Mouse (Mus musculus) NIH3T3 (cell line): ENCODE data around the gene Pparg.

Experiments used
- DNase-seq: peaks from one replicate; pipeline ENCODE4 v3.0.0-alpha.2; 2012; ENCODE audit warnings: low read depth

The Pparg gene

GRCm38 (mm10) chr6:115360776-115361605 is at the start of gene Pparg:
TSS of gene Pparg (plus strand) at chr6:115360951.
- DNase-seq: no peak

- no peak for DNase-seq
Observed at GRCm38 (mm10) chr6:115312780-115313179, 48.0 kb upstream of the Pparg start.

- peak; percentile 81 for DNase-seq
Observed at GRCm38 (mm10) chr6:115313235-115313738, 47.5 kb upstream of the Pparg start.

GRCm38 (mm10) chr6:115313910-115314309 is 46.8 kb upstream of the Pparg start:
- no peak for DNase-seq

GRCm38 (mm10) chr6:115315770-115316169 is 45.0 kb upstream of the Pparg start:
- DNase-seq: no peak

GRCm38 (mm10) chr6:115316811-115317221 is 43.9 kb upstream of the Pparg start:
- peak; percentile 80 for DNase-seq

- peak; percentile 48 for DNase-seq
Observed at GRCm38 (mm10) chr6:115318811-115319210, 41.9 kb upstream of the Pparg start.

- no peak for DNase-seq
Observed at GRCm38 (mm10) chr6:115319686-115320085, 41.1 kb upstream of the Pparg start.

- no peak for DNase-seq
Observed at GRCm38 (mm10) chr6:115320927-115321714, 39.6 kb upstream of the Pparg start.

GRCm38 (mm10) chr6:115321883-115322351 is 38.8 kb upstream of the Pparg start:
- DNase-seq: peak; percentile 33

- DNase-seq: peak; percentile 67
Observed at GRCm38 (mm10) chr6:115322956-115323355, 37.8 kb upstream of the Pparg start.

GRCm38 (mm10) chr6:115330964-115331363 is 29.8 kb upstream of the Pparg start:
- DNase-seq: no peak

- DNase-seq: peak; percentile 82
Observed at GRCm38 (mm10) chr6:115333099-115333694, 27.6 kb upstream of the Pparg start.

- no peak for DNase-seq
Observed at GRCm38 (mm10) chr6:115335536-115335935, 25.2 kb upstream of the Pparg start.

GRCm38 (mm10) chr6:115340084-115340483 is 20.7 kb upstream of the Pparg start:
- peak; percentile 40 for DNase-seq

- DNase-seq: no peak
Observed at GRCm38 (mm10) chr6:115343096-115343495, 17.7 kb upstream of the Pparg start.

- DNase-seq: no peak
Observed at GRCm38 (mm10) chr6:115343570-115343969, 17.2 kb upstream of the Pparg start.

GRCm38 (mm10) chr6:115344101-115344500 is 16.6 kb upstream of the Pparg start:
- no peak for DNase-seq

GRCm38 (mm10) chr6:115344513-115344912 is 16.2 kb upstream of the Pparg start:
- DNase-seq: no peak

- DNase-seq: no peak
Observed at GRCm38 (mm10) chr6:115345013-115345412, 15.7 kb upstream of the Pparg start.

GRCm38 (mm10) chr6:115349641-115350464 is 10.9 kb upstream of the Pparg start:
- DNase-seq: peak; percentile 66
